Mouse (Mus musculus) yolk sac, embryonic 10.5 days (tissue): ENCODE results near the gene 4930503B20Rik.

ENCODE experiments used
- DNase-seq: peaks from one replicate; pipeline ENCODE4 v3.0.0-alpha.2; 2017; ENCODE audit warnings: low spot score

Gene 4930503B20Rik

GRCm38 (mm10) chr3:146650716-146651115 lies 401 bp downstream of the 4930503B20Rik start:
- DNase-seq, result no peak

DNA sequence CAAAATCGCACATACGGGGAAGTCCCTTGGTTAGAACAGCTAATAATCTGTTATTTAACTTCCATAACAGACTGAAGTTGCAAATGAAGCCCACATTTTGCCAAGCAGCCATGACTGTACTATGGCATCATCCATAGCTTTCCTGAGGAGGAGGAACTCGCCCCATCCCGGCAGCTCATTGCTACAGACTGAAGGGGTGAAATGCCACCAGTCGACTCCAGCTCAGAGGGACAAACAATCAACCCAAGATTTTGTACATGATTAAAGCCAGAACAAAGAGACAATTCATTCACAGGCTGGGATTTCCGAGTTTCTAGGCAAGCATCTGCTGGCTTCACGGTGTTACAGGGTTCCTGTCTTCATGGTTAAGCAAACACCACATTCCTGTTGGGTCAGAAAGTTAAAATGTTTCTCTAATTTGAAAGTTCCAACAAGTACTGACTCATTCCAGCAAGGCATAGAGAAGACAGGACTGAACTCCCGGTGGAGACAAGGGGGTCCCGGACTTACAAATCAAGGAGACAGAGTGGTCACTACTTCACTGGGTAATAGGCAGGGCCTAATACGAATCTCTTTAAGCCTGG lies 1.7 kb downstream of the 4930503B20Rik start:
- DNase-seq, result no peak

GRCm38 (mm10) chr3:146641818-146642427 lies 9.2 kb downstream of the 4930503B20Rik start:
- DNase-seq, result no peak

DNA sequence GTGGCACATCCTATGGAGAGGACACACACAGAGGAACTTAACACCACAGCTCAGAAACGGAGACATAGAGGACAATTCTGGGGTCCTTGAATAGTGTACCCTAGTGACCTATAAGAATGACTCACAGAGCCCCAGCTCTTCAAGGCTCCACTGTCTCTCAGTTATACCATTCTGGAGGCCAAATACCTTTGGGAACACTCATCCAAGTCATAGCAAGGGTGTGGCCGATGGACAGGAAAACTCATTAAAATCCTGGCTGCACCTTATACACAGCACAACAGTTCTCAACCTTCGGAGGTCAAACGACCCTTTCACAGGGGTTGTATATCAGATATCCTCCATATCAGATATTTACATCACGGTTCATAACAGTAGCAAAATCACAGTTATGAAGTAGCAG lies 18.6 kb downstream of the 4930503B20Rik start:
- DNase-seq, result no peak

- DNase-seq, result no peak
Observed at GRCm38 (mm10) chr3:146628227-146628982, 22.7 kb downstream of the 4930503B20Rik start.

DNA sequence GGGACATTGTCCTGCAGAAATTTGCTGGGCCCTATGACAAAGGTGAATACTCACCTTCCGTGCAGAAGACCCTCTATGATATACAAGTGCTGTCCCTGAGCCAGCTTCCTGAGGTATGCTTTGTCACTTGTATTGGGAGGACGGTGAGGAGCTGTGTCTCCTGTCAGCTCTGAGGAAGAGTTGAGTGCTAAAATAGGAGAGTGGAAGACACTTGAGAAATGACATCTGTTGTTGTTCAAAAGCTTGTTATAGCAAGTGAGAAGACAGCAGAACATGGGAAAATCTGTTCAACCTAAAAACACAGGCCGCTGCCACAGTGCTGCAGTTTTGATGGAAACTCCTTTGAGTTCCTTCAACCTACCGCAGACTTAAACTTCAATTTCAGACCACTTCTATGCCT lies 25.4 kb downstream of the 4930503B20Rik start:
- no peak for DNase-seq

DNA sequence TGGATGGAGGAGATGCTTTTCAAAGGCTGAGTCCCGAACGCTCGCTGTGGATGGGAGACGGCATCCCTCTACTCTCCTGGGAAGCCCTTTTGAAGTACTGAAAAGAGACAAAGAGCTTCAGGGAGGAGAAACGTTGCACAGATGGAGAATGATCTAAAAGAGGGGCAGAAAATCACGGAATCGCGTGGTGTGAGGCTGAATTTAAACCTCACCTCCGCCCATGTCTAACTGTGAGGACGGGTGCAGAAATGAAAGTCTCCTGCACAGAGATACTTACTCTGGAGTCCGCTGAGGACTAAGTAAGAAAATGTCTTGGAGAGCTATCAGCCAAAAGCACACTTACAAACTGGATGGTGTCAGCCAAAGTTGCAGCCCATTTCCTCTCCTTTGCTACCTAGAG lies 29.2 kb downstream of the 4930503B20Rik start:
- DNase-seq, result no peak

GRCm38 (mm10) chr3:146620555-146621249 lies 30.4 kb downstream of the 4930503B20Rik start:
- no peak for DNase-seq

GRCm38 (mm10) chr3:146620101-146620500 lies 31.0 kb downstream of the 4930503B20Rik start:
- DNase-seq, result no peak

DNA sequence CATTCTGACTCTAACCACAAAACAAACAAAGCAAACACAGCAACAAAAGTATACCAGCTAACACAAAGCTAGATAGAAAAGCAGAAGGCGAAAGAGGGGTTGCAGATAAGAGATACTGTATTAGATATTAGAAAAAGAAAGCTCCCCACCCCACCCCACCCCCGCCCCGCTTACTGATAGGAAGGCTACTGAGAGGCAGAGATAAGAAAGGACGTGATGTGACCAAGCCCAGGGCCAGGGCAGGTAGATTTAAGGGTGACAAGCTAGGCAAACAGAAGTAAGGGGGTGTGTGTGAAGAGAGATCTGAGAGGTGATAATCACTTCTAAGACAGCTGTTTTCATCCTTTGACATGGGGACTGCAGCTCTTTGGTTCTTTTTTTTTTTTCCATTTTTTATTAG lies 32.8 kb downstream of the 4930503B20Rik start:
- no peak for DNase-seq

- DNase-seq, result no peak
Observed at GRCm38 (mm10) chr3:146617946-146618345, 33.2 kb downstream of the 4930503B20Rik start.

- DNase-seq, result no peak
Observed at GRCm38 (mm10) chr3:146616533-146617283, 34.4 kb downstream of the 4930503B20Rik start.

GRCm38 (mm10) chr3:146615496-146615895 lies 35.6 kb downstream of the 4930503B20Rik start, which contains the start of gene Dnase2b:
Dnase2b (minus strand) TSS chr3:146615596.
- no peak for DNase-seq

- DNase-seq, result no peak
Observed at GRCm38 (mm10) chr3:146611821-146612220, 39.3 kb downstream of the 4930503B20Rik start.

GRCm38 (mm10) chr3:146611261-146611660 lies 39.9 kb downstream of the 4930503B20Rik start:
- DNase-seq, result no peak

DNA sequence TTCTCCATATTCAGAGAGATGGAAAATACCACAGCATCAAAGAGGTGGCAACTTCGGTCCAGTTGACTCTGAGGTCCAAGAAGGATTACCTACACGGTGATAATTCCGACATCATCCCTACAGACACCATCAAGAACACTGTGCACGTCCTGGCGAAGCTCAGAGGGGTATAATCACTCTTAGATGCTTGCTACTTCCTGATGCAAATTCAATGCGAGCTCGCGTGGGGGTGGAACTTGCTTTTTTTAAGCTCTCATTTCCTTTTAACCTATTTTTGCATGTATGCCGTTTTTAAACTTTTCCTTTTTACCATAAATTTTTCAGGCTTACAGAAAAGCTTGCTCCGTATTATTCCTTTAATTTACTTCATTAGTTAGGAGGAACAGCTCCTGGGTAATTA lies 40.8 kb downstream of the 4930503B20Rik start:
- DNase-seq, result no peak

DNA sequence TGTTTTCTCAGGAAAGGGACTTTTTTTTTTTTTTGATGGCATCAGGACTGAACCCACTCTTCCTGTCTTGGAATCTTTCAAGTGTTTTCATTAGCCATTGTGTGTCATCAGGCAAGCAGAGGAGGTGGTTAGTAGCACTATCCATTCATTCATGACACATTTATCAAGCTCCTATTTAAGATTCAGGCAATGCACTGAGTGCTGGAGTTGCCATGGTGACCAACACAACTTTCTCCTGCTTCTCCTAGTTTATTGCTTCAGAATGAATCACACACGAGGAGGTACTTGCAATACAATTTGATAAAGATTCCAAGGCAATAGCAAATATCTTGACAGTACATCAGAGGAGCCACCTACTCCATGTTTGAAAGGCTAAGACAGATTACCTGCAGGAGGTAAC lies 43.7 kb downstream of the 4930503B20Rik start:
- no peak for DNase-seq

DNA sequence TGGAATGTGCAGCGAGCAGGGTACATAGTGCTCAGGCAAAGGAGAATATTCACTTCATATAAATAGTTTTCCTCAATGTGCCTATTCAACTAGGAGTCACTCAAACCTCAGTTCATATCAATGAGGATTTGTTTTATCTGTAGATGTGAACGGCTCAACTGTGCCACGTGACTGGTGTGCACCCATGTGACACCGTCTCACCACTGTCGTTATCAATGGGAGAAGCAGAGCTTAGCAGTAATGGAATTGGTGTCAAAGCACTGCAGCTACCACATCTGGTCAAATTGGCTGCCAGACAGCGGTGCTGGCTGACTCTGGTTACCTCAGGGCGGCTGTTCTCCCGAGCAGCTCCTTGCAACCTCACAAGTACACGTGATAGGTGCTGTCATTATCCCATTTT lies 46.5 kb downstream of the 4930503B20Rik start:
- DNase-seq, result no peak

- no peak for DNase-seq
Observed at GRCm38 (mm10) chr3:146602531-146602930, 48.6 kb downstream of the 4930503B20Rik start.

DNA sequence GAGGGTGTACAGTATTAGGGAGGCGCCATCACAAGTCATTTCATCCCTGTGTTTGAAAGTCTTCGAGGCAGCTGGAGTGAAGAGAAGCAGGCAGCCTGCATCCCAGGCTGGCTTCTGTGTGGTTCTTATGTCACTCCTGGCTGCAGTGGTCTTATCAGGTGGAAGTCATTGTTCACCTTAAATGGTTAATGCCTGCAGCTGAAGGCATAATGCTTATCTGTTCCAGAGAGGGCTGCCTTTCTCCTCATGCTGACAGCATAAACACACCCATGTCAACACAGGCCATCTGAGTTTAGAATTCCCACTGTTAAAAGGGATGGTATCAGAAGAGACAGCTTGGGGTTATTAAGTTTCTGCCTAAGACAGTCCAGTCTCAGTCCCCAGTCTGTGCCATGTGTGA lies 49.9 kb downstream of the 4930503B20Rik start:
- no peak for DNase-seq

- DNase-seq, result no peak
Observed at GRCm38 (mm10) chr3:146599198-146599900, 51.8 kb downstream of the 4930503B20Rik start.
